Mouse (Mus musculus): ENCODE measurements at regions not wholly inside any gene's neighbourhood (a gene's known extent, or its start where the extent isn't known, plus 50 kb on each side); places are given as distances from the start of the nearest gene placed in this dataset.
A peak's percentile ranks its signal among the peaks of the same experiment; 100 is the strongest.

DNA sequence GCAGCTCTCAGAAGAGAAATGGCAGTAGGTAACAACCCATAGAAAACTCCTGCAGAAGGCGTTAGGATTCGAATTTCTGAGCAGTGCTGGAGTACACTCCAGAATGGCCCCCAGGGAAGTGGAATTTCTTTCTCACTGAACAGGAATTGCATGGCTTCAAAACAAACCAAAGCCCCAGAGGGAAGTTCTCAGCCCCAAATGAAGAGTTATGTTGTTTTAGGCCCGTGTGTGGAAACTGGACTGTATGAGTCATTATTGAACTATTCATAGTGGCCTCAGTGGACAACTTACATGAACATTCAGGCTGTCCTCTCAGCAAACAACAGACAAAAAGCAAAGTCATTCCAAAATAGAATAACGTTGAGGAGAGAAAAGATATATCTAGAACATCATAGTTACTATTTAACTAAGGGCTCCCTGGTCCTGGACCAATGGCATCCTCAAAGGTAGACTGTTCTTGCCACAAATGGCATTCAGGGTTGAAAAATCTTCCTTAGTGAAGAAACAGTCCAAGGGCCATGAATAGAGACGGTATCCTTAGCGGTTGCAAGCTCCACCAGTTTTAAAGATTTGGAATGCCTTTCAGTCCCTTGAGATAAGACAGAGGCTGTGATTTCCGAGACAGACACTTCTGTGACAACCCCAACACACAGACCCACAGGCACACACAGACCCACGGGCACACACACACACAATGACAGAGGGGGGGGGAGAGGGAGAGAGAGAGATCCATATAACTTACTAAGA lies 235.0 kb upstream of the Nt5e start:
- Histone ChIP-seq H3K27me3 (ENCODE audit: control insufficient read depth, insufficient read depth, insufficient read length) (no peaks in the 10 kb centered on the region), H3K79me2 (ENCODE audit: control insufficient read depth, insufficient read depth) (no peaks in the 10 kb centered on the region), H3K36me3 (ENCODE audit: control insufficient read depth, insufficient read depth) (no peaks in the 10 kb centered on the region), H3K79me3 (ENCODE audit: low read depth) (no peaks in the 10 kb centered on the region), H3K4me3 (ENCODE audit: insufficient read depth, poor library complexity, severe bottlenecking) (no peak overlapping the region), H3ac (ENCODE audit: control insufficient read depth, insufficient read length, low read depth) (peak overlapping the region; percentile 32)
- TF ChIP-seq CEBPB (IDR thresholded peaks at IDR 0.05; ENCODE audit: low read depth) (no peak), MAX (IDR thresholded peaks at IDR 0.05) (no peak), CTCF (IDR thresholded peaks at IDR 0.05; ENCODE audit: control insufficient read depth, insufficient read depth, insufficient read length) (no peak), MYOG (IDR thresholded peaks at IDR 0.05; ENCODE audit: control insufficient read depth, extremely low read depth, insufficient read length) (no peak), FOSL1 (IDR thresholded peaks at IDR 0.05; ENCODE audit: insufficient read depth, low read length, poor library complexity, severe bottlenecking) (peak; percentile 45), USF1 (IDR thresholded peaks at IDR 0.05; ENCODE audit: low read depth) (no peak), MYOD1 (IDR thresholded peaks at IDR 0.05; ENCODE audit: control insufficient read depth, insufficient read length, low read depth) (no peak)

DNA sequence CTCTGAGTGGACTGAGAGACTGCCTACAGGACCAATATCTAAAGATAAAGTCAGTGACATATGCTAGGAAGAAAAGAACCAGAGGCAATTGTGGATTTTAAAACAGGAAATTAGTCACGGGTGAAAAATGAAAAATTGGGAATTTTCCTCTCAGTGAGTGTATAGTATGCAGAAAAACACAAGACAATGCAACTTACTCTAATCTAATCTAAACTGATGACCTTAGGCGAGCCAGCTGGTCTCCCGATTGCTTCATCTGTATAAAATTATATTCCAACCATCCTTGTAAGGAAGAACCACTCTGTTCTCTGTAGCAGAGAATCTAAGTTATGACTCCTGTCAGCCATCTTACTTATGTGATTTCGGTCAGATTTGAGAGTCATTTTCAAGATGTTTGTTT lies 234.4 kb upstream of the Nt5e start:
- H3ac ChIP-seq (ENCODE audit: control insufficient read depth, insufficient read length, low read depth) = no peak overlapping the region
- no peak for TF ChIP-seq CTCF (IDR thresholded peaks at IDR 0.05; ENCODE audit: control insufficient read depth, insufficient read depth, insufficient read length)
- no peak for TF ChIP-seq USF1 (IDR thresholded peaks at IDR 0.05; ENCODE audit: low read depth)
- TF ChIP-seq CEBPB (IDR thresholded peaks at IDR 0.05; ENCODE audit: low read depth) = peak; percentile 87
- no peak overlapping the region for H3K4me3 ChIP-seq (ENCODE audit: insufficient read depth, poor library complexity, severe bottlenecking)
- H3K79me2 ChIP-seq (ENCODE audit: control insufficient read depth, insufficient read depth) = no peaks in the 10 kb centered on the region
- H3K36me3 ChIP-seq (ENCODE audit: control insufficient read depth, insufficient read depth) = no peaks in the 10 kb centered on the region
- no peaks in the 10 kb centered on the region for H3K27me3 ChIP-seq (ENCODE audit: control insufficient read depth, insufficient read depth, insufficient read length)
- H3K79me3 ChIP-seq (ENCODE audit: low read depth) = no peaks in the 10 kb centered on the region

DNA sequence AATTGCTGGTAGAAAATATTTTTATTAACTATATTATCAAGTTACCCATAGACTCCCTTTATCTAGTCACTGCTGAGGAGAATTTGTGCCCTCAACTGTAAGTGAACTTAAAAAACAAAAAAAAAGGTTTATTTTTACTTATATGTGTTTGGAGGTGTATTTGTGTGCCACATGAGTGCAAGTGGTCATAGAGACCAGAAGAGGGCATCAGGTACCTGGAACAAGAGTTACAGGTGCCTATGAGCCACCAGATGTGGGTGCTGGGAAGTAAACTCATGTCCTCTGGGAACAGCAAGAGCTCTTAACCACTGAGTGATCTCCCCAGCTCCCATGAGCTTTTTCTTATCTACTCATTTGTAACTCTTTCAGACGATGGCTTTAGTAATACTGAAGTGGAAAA lies 213.9 kb upstream of the Nt5e start:
- H3K27me3 ChIP-seq (ENCODE audit: control insufficient read depth, insufficient read depth, insufficient read length) = no peaks in the 10 kb centered on the region
- no peak for TF ChIP-seq CEBPB (IDR thresholded peaks at IDR 0.05; ENCODE audit: low read depth)
- TF ChIP-seq MYOG (IDR thresholded peaks at IDR 0.05; ENCODE audit: control insufficient read depth, extremely low read depth, insufficient read length) = no peak
- no peak for TF ChIP-seq USF1 (IDR thresholded peaks at IDR 0.05; ENCODE audit: low read depth)
- TF ChIP-seq MYOD1 (IDR thresholded peaks at IDR 0.05; ENCODE audit: control insufficient read depth, insufficient read length, low read depth) = no peak
- TF ChIP-seq FOSL1 (IDR thresholded peaks at IDR 0.05; ENCODE audit: insufficient read depth, low read length, poor library complexity, severe bottlenecking) = no peak
- TF ChIP-seq MAX (IDR thresholded peaks at IDR 0.05) = no peak
- no peak for TF ChIP-seq CTCF (IDR thresholded peaks at IDR 0.05; ENCODE audit: control insufficient read depth, insufficient read depth, insufficient read length)
- H3ac ChIP-seq (ENCODE audit: control insufficient read depth, insufficient read length, low read depth) = no peak overlapping the region
- H3K79me3 ChIP-seq (ENCODE audit: low read depth) = no peaks in the 10 kb centered on the region
- no peaks in the 10 kb centered on the region for H3K36me3 ChIP-seq (ENCODE audit: control insufficient read depth, insufficient read depth)
- no peak overlapping the region for H3K4me3 ChIP-seq (ENCODE audit: insufficient read depth, poor library complexity, severe bottlenecking)
- H3K79me2 ChIP-seq (ENCODE audit: control insufficient read depth, insufficient read depth) = no peaks in the 10 kb centered on the region

DNA sequence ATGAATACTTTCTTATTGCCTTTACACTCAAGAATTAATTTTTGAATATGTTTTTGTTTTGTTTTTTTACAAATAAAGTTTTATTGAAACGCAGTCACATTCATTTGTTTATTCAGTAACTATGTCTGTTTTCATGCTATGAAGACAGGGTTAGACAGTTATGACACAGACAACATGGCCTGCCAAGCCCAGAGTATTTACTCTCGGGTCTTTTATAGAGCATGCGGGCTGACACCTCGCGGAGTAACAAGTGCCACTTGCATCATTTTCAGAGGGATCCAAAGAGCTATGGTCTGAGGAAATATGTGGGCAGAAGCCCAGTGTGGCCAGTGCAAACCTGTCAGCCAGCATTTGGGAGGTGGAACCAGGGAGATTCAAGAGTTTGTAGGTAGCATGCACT lies 206.5 kb upstream of the Nt5e start:
- no peak for TF ChIP-seq FOSL1 (IDR thresholded peaks at IDR 0.05; ENCODE audit: insufficient read depth, low read length, poor library complexity, severe bottlenecking)
- TF ChIP-seq USF1 (IDR thresholded peaks at IDR 0.05; ENCODE audit: low read depth) = no peak
- TF ChIP-seq CTCF (IDR thresholded peaks at IDR 0.05; ENCODE audit: control insufficient read depth, insufficient read depth, insufficient read length) = no peak
- no peak for TF ChIP-seq MYOG (IDR thresholded peaks at IDR 0.05; ENCODE audit: control insufficient read depth, extremely low read depth, insufficient read length)
- TF ChIP-seq MYOD1 (IDR thresholded peaks at IDR 0.05; ENCODE audit: control insufficient read depth, insufficient read length, low read depth) = no peak
- TF ChIP-seq CEBPB (IDR thresholded peaks at IDR 0.05; ENCODE audit: low read depth) = no peak
- no peak for TF ChIP-seq MAX (IDR thresholded peaks at IDR 0.05)
- Histone ChIP-seq H3ac (ENCODE audit: control insufficient read depth, insufficient read length, low read depth) (no peak overlapping the region), H3K4me3 (ENCODE audit: insufficient read depth, poor library complexity, severe bottlenecking) (no peak overlapping the region), H3K36me3 (ENCODE audit: control insufficient read depth, insufficient read depth) (no peaks in the 10 kb centered on the region), H3K79me2 (ENCODE audit: control insufficient read depth, insufficient read depth) (no peaks in the 10 kb centered on the region), H3K79me3 (ENCODE audit: low read depth) (no peaks in the 10 kb centered on the region), H3K27me3 (ENCODE audit: control insufficient read depth, insufficient read depth, insufficient read length) (no peaks in the 10 kb centered on the region)

GRCm38 (mm10) chr9:88120963-88121570 lies 205.9 kb upstream of the Nt5e start:
- no peaks in the 10 kb centered on the region for H3K27me3 ChIP-seq (ENCODE audit: control insufficient read depth, insufficient read depth, insufficient read length)
- TF ChIP-seq CTCF (IDR thresholded peaks at IDR 0.05; ENCODE audit: control insufficient read depth, insufficient read depth, insufficient read length) = no peak
- no peak for TF ChIP-seq MAX (IDR thresholded peaks at IDR 0.05)
- no peak for TF ChIP-seq CEBPB (IDR thresholded peaks at IDR 0.05; ENCODE audit: low read depth)
- no peak for TF ChIP-seq MYOD1 (IDR thresholded peaks at IDR 0.05; ENCODE audit: control insufficient read depth, insufficient read length, low read depth)
- TF ChIP-seq FOSL1 (IDR thresholded peaks at IDR 0.05; ENCODE audit: insufficient read depth, low read length, poor library complexity, severe bottlenecking) = no peak
- TF ChIP-seq USF1 (IDR thresholded peaks at IDR 0.05; ENCODE audit: low read depth) = no peak
- no peak for TF ChIP-seq MYOG (IDR thresholded peaks at IDR 0.05; ENCODE audit: control insufficient read depth, extremely low read depth, insufficient read length)
- no peaks in the 10 kb centered on the region for H3K36me3 ChIP-seq (ENCODE audit: control insufficient read depth, insufficient read depth)

More at GRCm38 (mm10) chr9:88120963-88121570, 205.9 kb upstream of the Nt5e start:
- Histone ChIP-seq H3K79me2 (ENCODE audit: control insufficient read depth, insufficient read depth) (no peaks in the 10 kb centered on the region), H3ac (ENCODE audit: control insufficient read depth, insufficient read length, low read depth) (no peak overlapping the region), H3K79me3 (ENCODE audit: low read depth) (no peaks in the 10 kb centered on the region), H3K4me3 (ENCODE audit: insufficient read depth, poor library complexity, severe bottlenecking) (no peak overlapping the region)

All from C2C12 (cell line).